Mouse (Mus musculus) liver, embryonic 11.5 days (tissue): ENCODE data around the gene Zc3h13. TPM values are rescaled to one million over a fixed set of nuclear protein-coding genes. Genes with fewer than 3 reads are reported as not detected.

ENCODE experiments used
- ATAC-seq: fragments of 200-750 bp; cut with Nextera tagmentation; replicated peaks from 2 replicates; pipeline ENCODE4 v1.8.0; 2017; ENCODE audit warnings: moderate number of reproducible peaks, mild to moderate bottlenecking, moderate TSS enrichment, moderate library complexity; ENCODE audit not compliant: low FRiP score
- DNase-seq: peaks from one replicate; pipeline ENCODE4 v3.0.0-alpha.2; 2017; ENCODE audit warnings: low spot score
- H3K27ac ChIP-seq: fragments of 300-500 bp; sonication (generic); 2 replicates; pipeline ENCODE4 v1.5.1; 2014; ENCODE audit warnings: mild to moderate bottlenecking, low read depth, low read length, control low read depth
- H3K27me3 ChIP-seq: fragments of 300-500 bp; sonication (generic); replicated peaks from 2 replicates; pipeline ENCODE4 v1.6.1; 2014; ENCODE audit warnings: low read length, mixed read lengths; ENCODE audit not compliant: control insufficient read depth, insufficient read depth
- H3K36me3 ChIP-seq: fragments of 300-500 bp; sonication (generic); 2 replicates; pipeline ENCODE4 v1.6.1; 2014; ENCODE audit warnings: mild to moderate bottlenecking, low read length, moderate library complexity, mixed read lengths; ENCODE audit not compliant: control insufficient read depth, insufficient read depth
- H3K4me1 ChIP-seq: fragments of 300-500 bp; sonication (generic); replicated peaks from 2 replicates; pipeline ENCODE4 v1.6.1; 2014; ENCODE audit warnings: low read length, mixed read lengths; ENCODE audit not compliant: control insufficient read depth, insufficient read depth
- H3K4me2 ChIP-seq: fragments of 300-500 bp; sonication (generic); 2 replicates; pipeline ENCODE4 v1.6.1; 2014; ENCODE audit warnings: mild to moderate bottlenecking, control low read depth, moderate library complexity
- H3K4me3 ChIP-seq: fragments of 300-500 bp; sonication (generic); 2 replicates; pipeline ENCODE4 v1.5.1; 2014; ENCODE audit warnings: low read depth, low read length, control low read depth
- H3K9ac ChIP-seq: fragments of 300-500 bp; sonication (generic); 2 replicates; pipeline ENCODE4 v1.6.1; 2014; ENCODE audit warnings: low read depth, low read length, control low read depth
- H3K9me3 ChIP-seq: fragments of 300-500 bp; sonication (generic); 2 replicates; pipeline ENCODE4 v1.6.1; 2016; ENCODE audit warnings: low read length, inconsistent platforms, mixed read lengths; ENCODE audit not compliant: control insufficient read depth
- WGBS: fragments of 180-500 bp; shearing (Covaris S2); extraction: QIAGEN DNeasy Blood & Tissue Kit; methylation state at CpG from one replicate; pipeline ENCODE4 v1.1.7; 2014; 5-methylcytosine and 5-hydroxymethylcytosine counted together
- polyA plus RNA-seq: library from polyadenylated mRNA; unstranded; fragments of >200 nt; fragmentation: Nextera tagmentation; extraction: Ambion mirVana; gene quantifications from 2 replicates; pipeline ENCODE4 v1.2.1, GENCODE M21; 2014

The Zc3h13 gene
- polyA plus RNA-seq, 1 experiment from 2014 or later, result 18.6 TPM

DNA sequence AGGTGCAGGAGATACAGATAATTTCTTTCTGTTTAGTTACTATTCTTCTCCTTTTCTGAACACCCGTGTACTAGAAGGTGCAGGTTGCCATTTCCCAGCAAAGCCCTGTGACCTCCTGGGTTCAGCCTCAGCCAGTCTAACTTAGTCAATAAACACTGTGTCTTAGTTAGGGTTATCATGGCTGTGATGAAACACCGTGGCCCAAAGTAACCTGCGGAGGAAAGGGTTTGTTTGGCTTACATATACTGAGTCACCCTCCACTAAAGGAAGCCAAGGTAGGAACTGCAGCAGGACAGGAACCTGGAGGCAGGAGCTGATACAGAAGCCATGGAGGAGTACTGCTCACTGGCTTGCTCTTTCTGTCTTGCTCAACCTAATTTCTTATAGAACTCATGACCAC lies 33.7 kb upstream of the Zc3h13 start:
- DNase-seq (no peak), ATAC-seq (no peak)
- WGBS, result 69% methylated on average over 3 of the region's 3 CpGs

DNA sequence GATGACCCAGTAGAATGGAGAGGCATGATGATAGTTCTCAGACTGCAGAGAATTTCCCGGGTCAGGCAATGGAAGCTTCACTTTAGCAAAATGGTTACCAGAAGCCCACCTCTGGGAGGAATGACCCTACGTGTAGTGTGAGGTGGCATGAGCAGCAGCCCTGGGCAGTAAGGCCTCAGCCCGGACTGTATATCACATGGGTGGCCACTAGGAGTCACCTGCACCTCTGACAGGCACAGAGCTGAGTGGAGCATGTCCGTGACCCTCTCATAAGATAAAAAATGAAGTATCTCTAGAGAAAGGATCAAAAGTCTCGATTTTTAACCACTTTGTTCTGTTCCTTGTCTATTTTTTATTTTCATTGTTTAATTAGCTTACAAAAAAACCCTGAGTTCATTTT lies 27.7 kb upstream of the Zc3h13 start:
- 44% methylated on average over 5 of the region's 5 CpGs for WGBS
- no peak for ATAC-seq
- no peak overlapping the region for H3K4me3 ChIP-seq

More for the DNA sequence above, 33.7 kb upstream of the Zc3h13 start:
- H3K9ac ChIP-seq, result no peak overlapping the region
- H3K27ac ChIP-seq, result no peak overlapping the region
- H3K4me1 ChIP-seq, result no peaks in the 10 kb centered on the region
- no peaks in the 10 kb centered on the region for H3K27me3 ChIP-seq
- H3K9me3 ChIP-seq, result no peaks in the 10 kb centered on the region
- no peak overlapping the region for H3K4me3 ChIP-seq
- no peaks in the 10 kb centered on the region for H3K36me3 ChIP-seq
- no peak overlapping the region for H3K4me2 ChIP-seq

GRCm38 (mm10) chr14:75269531-75269930 lies 14.6 kb upstream of the Zc3h13 start:
- ATAC-seq (no peak), DNase-seq (no peak)
- Histone ChIP-seq H3K27me3 (no peaks in the 10 kb centered on the region; the same call in 1 of the 2 replicates), H3K9me3 (no peaks in the 10 kb centered on the region), H3K4me2 (no peak overlapping the region), H3K4me1 (no peaks in the 10 kb centered on the region), H3K9ac (no peak overlapping the region), H3K36me3 (no peaks in the 10 kb centered on the region), H3K27ac (no peak overlapping the region), H3K4me3 (no peak overlapping the region)
- WGBS, result 79% methylated on average over 5 of the region's 5 CpGs

More for the DNA sequence above, 27.7 kb upstream of the Zc3h13 start:
- H3K4me2 ChIP-seq, result no peak overlapping the region
- DNase-seq, result no peak
- no peaks in the 10 kb centered on the region for H3K36me3 ChIP-seq
- no peak overlapping the region for H3K9ac ChIP-seq
- H3K4me1 ChIP-seq, result no peaks in the 10 kb centered on the region
- H3K27me3 ChIP-seq, result no peaks in the 10 kb centered on the region
- no peak overlapping the region for H3K27ac ChIP-seq
- H3K9me3 ChIP-seq, result no peaks in the 10 kb centered on the region

DNA sequence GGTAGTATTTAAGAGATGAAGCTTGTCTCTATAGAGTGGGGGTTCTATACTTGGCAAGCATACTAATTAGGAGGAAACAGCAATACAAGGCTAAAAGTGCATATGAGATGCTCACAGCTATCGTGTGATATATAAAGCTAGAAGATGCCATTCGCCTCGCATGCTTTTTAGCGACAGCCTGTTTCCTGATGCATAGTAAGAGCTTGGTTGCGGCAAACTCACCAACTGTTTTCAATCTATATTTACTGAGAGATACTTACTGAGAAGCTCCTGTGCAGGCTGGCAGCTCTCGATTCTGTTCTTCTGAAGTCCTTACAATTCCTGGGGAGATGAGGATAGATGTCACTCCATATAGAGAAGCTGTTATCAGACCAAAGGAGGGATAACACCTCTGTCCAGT lies 4.5 kb upstream of the Zc3h13 start:
- no peak overlapping the region for H3K4me3 ChIP-seq
- ATAC-seq (no peak), DNase-seq (no peak)
- WGBS, result 84% methylated on average over 6 of the region's 6 CpGs
- H3K27me3 ChIP-seq, result 0 out of 2 replicates have a peak, but pooled peaks cover 2% of the 10 kb centered on the region
- H3K9ac ChIP-seq, result no peak overlapping the region
- H3K36me3 ChIP-seq, result no peaks in the 10 kb centered on the region
- H3K4me1 ChIP-seq, result peaks cover 3% of the 10 kb centered on the region; the same call in 1 of the 2 replicates
- no peaks in the 10 kb centered on the region for H3K9me3 ChIP-seq
- no peak overlapping the region for H3K27ac ChIP-seq
- H3K4me2 ChIP-seq, result no peak overlapping the region

GRCm38 (mm10) chr14:75280406-75280805 lies 3.8 kb upstream of the Zc3h13 start:
- 0 out of 2 replicates have a peak, but pooled peaks cover 2% of the 10 kb centered on the region for H3K27me3 ChIP-seq
- DNase-seq (no peak), ATAC-seq (no peak)
- 66% methylated on average over 5 of the region's 5 CpGs for WGBS
- no peak overlapping the region for H3K4me2 ChIP-seq
- H3K4me3 ChIP-seq, result no peak overlapping the region
- H3K9ac ChIP-seq, result no peak overlapping the region
- no peak overlapping the region for H3K27ac ChIP-seq
- H3K36me3 ChIP-seq, result no peaks in the 10 kb centered on the region
- peaks cover 4% of the 10 kb centered on the region for H3K4me1 ChIP-seq
- no peaks in the 10 kb centered on the region for H3K9me3 ChIP-seq

DNA sequence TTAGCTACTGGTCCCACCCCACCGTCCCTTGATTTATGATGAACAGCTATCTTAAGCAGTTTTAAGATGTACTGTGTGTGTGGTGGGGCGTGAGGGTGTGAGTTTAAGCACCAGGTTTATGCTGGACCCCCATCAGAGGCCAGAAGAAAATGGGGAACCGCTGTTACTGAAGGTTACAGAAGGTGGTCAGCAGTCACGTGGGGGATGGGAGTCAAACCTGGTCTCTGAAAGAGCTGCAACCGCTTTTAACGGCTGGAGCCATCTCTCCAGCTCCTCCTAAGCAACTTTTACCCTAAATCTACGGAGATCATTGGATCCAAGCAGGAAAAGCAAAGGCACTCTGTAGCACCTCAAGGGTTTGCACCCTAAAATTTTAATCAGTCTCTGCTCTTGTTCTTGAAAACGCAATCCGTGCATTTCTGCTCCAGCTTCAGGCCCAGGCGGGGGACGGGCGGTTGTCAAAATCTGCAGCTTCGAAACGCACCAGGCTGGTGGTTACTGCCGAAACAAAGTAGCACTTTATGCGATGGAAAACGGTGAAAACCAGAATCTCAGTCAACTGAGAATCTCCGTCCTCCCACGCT lies 472 bp upstream of the Zc3h13 start:
- DNase-seq (no peak), ATAC-seq (no peak; the same call in 1 of the 2 replicates)
- Histone ChIP-seq H3K9ac (peak overlapping the region; percentile 75), H3K4me2 (peak overlapping the region; percentile 70), H3K9me3 (no peaks in the 10 kb centered on the region), H3K4me3 (peak overlapping the region; percentile 92), H3K36me3 (no peaks in the 10 kb centered on the region), H3K27me3 (no peaks in the 10 kb centered on the region), H3K27ac (no peak overlapping the region), H3K4me1 (peaks cover 8% of the 10 kb centered on the region)
- WGBS, result 4% methylated on average over 19 of the region's 19 CpGs

DNA sequence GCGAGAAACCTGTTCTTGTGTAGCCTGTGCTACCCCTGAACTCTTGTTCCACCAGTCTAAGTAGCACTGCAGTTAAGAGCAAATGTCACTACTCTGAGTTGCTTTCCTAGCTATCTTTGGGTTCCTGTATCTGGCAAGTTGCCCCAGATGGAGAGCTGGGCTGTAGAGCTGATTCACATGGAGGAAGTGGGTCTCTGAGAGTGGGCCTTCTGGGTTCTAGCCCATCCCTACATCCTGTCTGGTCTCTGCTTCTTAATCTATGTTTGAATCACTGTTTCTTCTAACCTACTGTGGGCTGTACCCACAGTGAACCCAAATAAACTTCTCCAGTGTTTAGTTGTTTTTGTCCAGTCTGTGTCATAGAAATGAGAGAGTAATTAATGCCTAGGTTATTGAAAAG lies 16.9 kb downstream of the Zc3h13 start:
- WGBS, result 88% methylated on average over 1 of the region's 1 CpGs
- Histone ChIP-seq H3K27ac (no peak overlapping the region), H3K36me3 (no peaks in the 10 kb centered on the region)

GRCm38 (mm10) chr14:75303807-75304206 lies 19.6 kb downstream of the Zc3h13 start:
- ATAC-seq, result no peak
- Histone ChIP-seq H3K27ac (no peak overlapping the region), H3K4me3 (no peak overlapping the region), H3K36me3 (no peaks in the 10 kb centered on the region), H3K4me2 (no peak overlapping the region), H3K9me3 (no peaks in the 10 kb centered on the region), H3K9ac (no peak overlapping the region), H3K4me1 (no peaks in the 10 kb centered on the region), H3K27me3 (no peaks in the 10 kb centered on the region)
- no peak for DNase-seq
- WGBS, result 62% methylated on average over 5 of the region's 5 CpGs

More for the DNA sequence above, 16.9 kb downstream of the Zc3h13 start:
- no peaks in the 10 kb centered on the region for H3K9me3 ChIP-seq
- H3K9ac ChIP-seq, result no peak overlapping the region
- H3K4me2 ChIP-seq, result no peak overlapping the region
- H3K4me3 ChIP-seq, result no peak overlapping the region
- no peak for ATAC-seq
- DNase-seq, result no peak
- H3K4me1 ChIP-seq, result no peaks in the 10 kb centered on the region
- no peaks in the 10 kb centered on the region for H3K27me3 ChIP-seq

- no peaks in the 10 kb centered on the region for H3K4me1 ChIP-seq
- H3K27ac ChIP-seq, result no peak overlapping the region
- ATAC-seq (no peak), DNase-seq (no peak)
- no peaks in the 10 kb centered on the region for H3K36me3 ChIP-seq
- no peaks in the 10 kb centered on the region for H3K27me3 ChIP-seq
- H3K9me3 ChIP-seq, result no peaks in the 10 kb centered on the region
- H3K4me3 ChIP-seq, result no peak overlapping the region
- no peak overlapping the region for H3K9ac ChIP-seq
- no peak overlapping the region for H3K4me2 ChIP-seq
Observed at GRCm38 (mm10) chr14:75307855-75308254, 23.7 kb downstream of the Zc3h13 start.
